Mouse (Mus musculus) layer of hippocampus, adult 11-12 months (tissue): ENCODE measurements at regions not wholly inside any gene's neighbourhood (a gene's known extent, or its start where the extent isn't known, plus 50 kb on each side); places are given as distances from the start of the nearest gene placed in this dataset.
A peak's percentile ranks its signal among the peaks of the same experiment; 100 is the strongest.
"Not testable (repeated sequence)": the region's sequence is repeated elsewhere in the genome, so short reads cannot be mapped to it uniquely, and the experiment has no call there.

Experiments used
- DNase-seq: peaks from one replicate; pipeline ENCODE4 v3.0.0; 2022; ENCODE audit warnings: low spot score

DNA sequence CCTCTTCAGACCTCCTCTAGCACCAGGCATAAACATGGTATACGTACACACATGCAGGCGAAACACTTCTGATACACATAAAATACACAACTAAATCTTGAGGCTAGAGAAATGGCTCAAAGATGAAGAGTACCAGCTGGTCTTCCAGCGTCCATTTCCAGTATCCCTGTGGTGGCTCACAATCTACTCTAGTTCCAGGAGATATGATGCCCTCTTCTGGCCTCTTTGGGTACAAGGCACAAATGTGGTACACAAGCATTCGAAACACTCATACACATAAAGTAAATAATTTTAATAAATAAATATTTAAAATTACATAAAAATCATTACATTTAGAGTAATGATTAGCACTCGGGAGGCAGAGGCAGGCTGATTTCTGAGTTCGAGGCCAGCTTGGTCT lies 50.7 kb upstream of the Rabgap1l start:
- no peak for DNase-seq

DNA sequence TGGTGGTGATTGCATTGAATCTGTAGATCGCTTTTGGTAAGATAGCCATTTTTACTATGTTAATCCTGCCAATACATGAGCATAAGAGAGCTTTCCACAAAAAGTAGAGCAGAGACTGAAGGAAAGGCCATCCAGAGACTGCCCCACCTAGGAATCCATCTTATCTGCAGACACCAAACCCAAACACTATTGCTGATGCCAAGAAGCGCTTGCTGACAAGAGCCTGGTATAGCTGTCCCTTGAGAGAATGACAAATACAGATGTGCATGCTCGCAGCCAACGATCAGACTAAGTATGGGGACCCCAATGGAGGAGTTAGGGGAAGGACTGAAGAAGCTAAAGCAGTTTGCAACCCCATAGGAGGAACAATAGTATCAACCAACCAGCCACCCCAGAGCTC lies 51.7 kb upstream of the Rabgap1l start:
- DNase-seq = not testable (repeated sequence)

DNA sequence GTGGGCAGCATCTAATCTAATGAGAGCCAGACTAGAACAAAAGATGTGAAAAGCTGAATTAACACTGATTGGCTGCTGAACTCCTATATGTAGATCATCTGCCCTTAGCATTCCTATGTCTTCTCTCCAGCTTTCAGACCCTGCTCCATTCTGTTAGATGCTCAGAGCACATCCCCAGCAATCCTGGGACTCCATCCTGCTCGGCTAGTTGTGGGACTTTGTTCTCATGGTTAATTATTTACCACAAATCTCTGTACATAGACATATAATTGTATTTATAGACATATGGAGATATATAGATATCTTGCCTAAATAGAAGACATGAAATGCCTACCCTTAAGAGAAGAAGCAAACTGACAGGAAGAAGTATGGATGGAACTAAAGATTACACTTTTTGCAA lies 55.5 kb upstream of the Rc3h1 start:
- DNase-seq = no peak

DNA sequence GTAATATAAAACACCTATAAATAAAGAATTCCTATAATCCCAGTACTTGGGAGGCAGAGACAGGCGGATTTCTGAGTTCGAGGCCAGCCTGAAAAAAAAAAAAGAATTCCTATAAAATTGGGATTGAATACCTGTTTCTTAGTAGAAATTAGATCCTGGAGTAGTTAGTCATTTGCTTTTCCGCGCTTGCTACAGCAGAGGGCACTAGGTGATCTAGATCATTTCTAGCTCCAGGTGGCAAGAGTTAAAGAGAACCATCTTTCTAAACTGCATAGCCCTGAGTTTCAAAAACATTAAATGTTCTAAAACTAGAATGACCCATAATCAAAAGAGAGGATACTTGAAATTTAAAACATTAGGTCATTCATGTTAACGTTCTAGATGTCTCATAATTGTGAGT lies 51.8 kb upstream of the Rc3h1 start:
- no peak for DNase-seq

DNA sequence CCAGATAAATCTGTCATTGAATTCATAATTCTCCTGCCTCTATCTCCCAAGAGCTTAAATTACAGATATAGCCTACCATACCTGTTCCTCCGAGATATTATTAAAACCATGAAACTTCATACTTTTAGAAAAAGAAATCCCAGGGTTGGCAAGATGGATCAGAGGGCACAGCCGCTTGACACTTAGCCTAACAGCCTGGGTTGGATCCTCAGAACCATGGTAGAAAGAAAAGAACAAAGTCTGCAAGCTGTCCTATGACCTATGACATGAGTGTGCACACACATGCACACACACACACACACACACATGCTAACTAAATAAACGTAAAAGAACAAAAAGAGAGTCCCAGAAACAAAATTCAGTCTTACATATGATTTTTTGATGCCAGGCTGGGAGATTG lies 50.8 kb upstream of the Rc3h1 start:
- no peak for DNase-seq

DNA sequence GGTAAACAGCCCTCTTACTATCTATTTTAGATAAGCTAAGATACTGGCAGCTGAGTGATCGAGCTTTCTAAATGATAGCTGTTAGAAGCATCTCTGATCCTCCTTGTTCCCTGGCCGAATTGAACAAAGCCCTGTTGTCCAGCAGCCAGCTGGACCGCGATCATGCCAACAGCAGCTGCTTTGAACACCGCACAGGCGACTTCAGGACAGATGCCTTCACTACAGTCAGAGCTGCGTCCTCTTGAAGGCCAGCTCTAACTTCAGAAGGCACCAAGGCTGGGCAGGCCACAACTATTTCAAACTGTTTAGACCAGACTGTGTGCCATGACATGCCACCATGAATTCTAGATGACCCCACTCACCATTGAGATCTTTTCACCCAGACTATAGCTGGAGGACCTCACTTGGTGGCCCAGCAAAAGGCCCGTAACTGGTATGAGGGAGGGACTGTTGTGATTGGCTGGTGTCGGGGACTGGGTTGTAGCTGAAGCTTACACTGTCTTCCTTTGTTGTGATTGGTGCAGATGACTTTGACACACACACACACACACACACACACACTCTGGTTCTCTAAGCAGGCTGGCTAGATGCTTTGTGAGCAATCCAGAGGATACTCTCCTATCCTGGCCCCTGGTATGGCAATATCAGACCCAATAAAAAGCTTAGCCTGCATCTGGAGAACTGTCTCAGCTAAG lies 50.1 kb upstream of the Rc3h1 start:
- peak; percentile 65 for DNase-seq
